Comparison of ENCODE assay signal across 8 mouse cellular contexts in genomic region chr10:4389036-4389435, GRCm38 (mm10). TPM values are rescaled to one million over a fixed set of nuclear protein-coding genes. Genes with fewer than 3 reads are reported as not detected.
DNase-seq lines count a peak whose midpoint lies in the region; ATAC-seq and TF ChIP-seq lines count a peak whose summit lies in the region.

No protein-coding gene starts in this region.

- H3K4me3 ChIP-seq in heart, embryonic 12.5 days: peak overlapping the region; percentile 99
- peak overlapping the region; percentile 90; the same call in 1 of the 2 replicates for H3K4me3 ChIP-seq in G1E (ENCODE audit: low read depth, low read length)
- peak overlapping the region; percentile 85 for H3K4me3 ChIP-seq in heart, postnatal 0 days (ENCODE audit: low read depth, low read length)
- peak overlapping the region; percentile 96 for H3K4me3 ChIP-seq in midbrain, embryonic 10.5 days

- peak overlapping the region; percentile 100 for H3K9ac ChIP-seq in heart, embryonic 12.5 days
- peak overlapping the region; percentile 99 for H3K9ac ChIP-seq in heart, postnatal 0 days (replicated peaks; ENCODE audit: low read depth, low read length)

- DNase-seq in heart, adult 11 months: no peak
- DNase-seq in G1E (ENCODE audit: low spot score): no peak
- DNase-seq in heart, postnatal 0 days (ENCODE audit: low spot score): no peak
- no peak for DNase-seq in midbrain, embryonic 10.5 days (ENCODE audit: low spot score)
- no peak for DNase-seq in right cerebral cortex, adult 18-20 months
- DNase-seq in layer of hippocampus, postnatal 10 days (ENCODE audit: low spot score in 2 of 2): no peak
- DNase-seq in urinary bladder, postnatal 14 days (ENCODE audit: low spot score): no peak

- peaks cover 43% of the 10 kb centered on the region for H3K4me1 ChIP-seq in heart, embryonic 12.5 days (replicated peaks)
- peaks cover 56% of the 10 kb centered on the region for H3K4me1 ChIP-seq in G1E (ENCODE audit: insufficient read depth, low read depth, low read length)
- peaks cover 40% of the 10 kb centered on the region for H3K4me1 ChIP-seq in heart, postnatal 0 days (ENCODE audit: control insufficient read depth, insufficient read depth)
- H3K4me1 ChIP-seq in midbrain, embryonic 10.5 days: peaks cover 32% of the 10 kb centered on the region

- peak overlapping the region; percentile 99; the same call in 1 of the 2 replicates for H3K27ac ChIP-seq in heart, embryonic 12.5 days (ENCODE audit: poor library complexity, severe bottlenecking)
- peak overlapping the region; percentile 99 for H3K27ac ChIP-seq in heart, postnatal 0 days (ENCODE audit: low read depth)
- 0 out of 2 replicates have a peak overlapping the region, but pooled peaks have one; percentile 99 for H3K27ac ChIP-seq in midbrain, embryonic 10.5 days (replicated peaks)

- no peaks in the 10 kb centered on the region for H3K9me3 ChIP-seq in heart, embryonic 12.5 days (replicated peaks)
- no peaks in the 10 kb centered on the region for H3K9me3 ChIP-seq in G1E (replicated peaks)
- no peaks in the 10 kb centered on the region for H3K9me3 ChIP-seq in heart, postnatal 0 days (replicated peaks; ENCODE audit: control insufficient read depth, low read length)
- no peaks in the 10 kb centered on the region for H3K9me3 ChIP-seq in midbrain, embryonic 10.5 days (replicated peaks)

- WGBS in heart, embryonic 12.5 days: 11% methylated on average over 10 of the region's 10 CpGs
- 6% methylated on average over 10 of the region's 10 CpGs for WGBS in heart, postnatal 0 days
- 53% methylated on average over 10 of the region's 10 CpGs for WGBS in midbrain, embryonic 10.5 days

- H3K36me3 ChIP-seq in heart, embryonic 12.5 days: peaks cover 7% of the 10 kb centered on the region
- peaks cover 44% of the 10 kb centered on the region for H3K36me3 ChIP-seq in G1E (replicated peaks)
- peaks cover 11% of the 10 kb centered on the region for H3K36me3 ChIP-seq in heart, postnatal 0 days (replicated peaks; ENCODE audit: control insufficient read depth, insufficient read depth, low read length)
- H3K36me3 ChIP-seq in midbrain, embryonic 10.5 days: peaks cover 20% of the 10 kb centered on the region

- no peak for TF ChIP-seq EP300 in heart, postnatal 0 days (IDR thresholded peaks at IDR 0.05; ENCODE audit: low read depth)

- TF ChIP-seq CTCF in G1E (IDR thresholded peaks at IDR 0.05; ENCODE audit: low read depth, low read length): no peak
- TF ChIP-seq CTCF in heart, postnatal 0 days (IDR thresholded peaks at IDR 0.05; ENCODE audit: low read depth): no peak

- H3K27me3 ChIP-seq in heart, embryonic 12.5 days (replicated peaks): no peaks in the 10 kb centered on the region
- no peaks in the 10 kb centered on the region for H3K27me3 ChIP-seq in G1E (ENCODE audit: insufficient read depth, low read length)
- no peaks in the 10 kb centered on the region for H3K27me3 ChIP-seq in heart, postnatal 0 days (ENCODE audit: control insufficient read depth, insufficient read depth, low read length)
- H3K27me3 ChIP-seq in midbrain, embryonic 10.5 days (ENCODE audit: low read depth, poor library complexity, severe bottlenecking): no peaks in the 10 kb centered on the region

- H3K4me2 ChIP-seq in heart, embryonic 12.5 days: peak overlapping the region; percentile 94
- H3K4me2 ChIP-seq in heart, postnatal 0 days (ENCODE audit: low read depth, low read length): peak overlapping the region; percentile 90

- no peak for ATAC-seq in heart, embryonic 12.5 days (ENCODE audit: insufficient number of reproducible peaks, low FRiP score)
- ATAC-seq in G1E (ENCODE audit: extremely low read depth, insufficient number of reproducible peaks, low FRiP score, poor library complexity, severe bottlenecking): no peak
- ATAC-seq in heart, postnatal 0 days (ENCODE audit: insufficient read depth, low read depth): no peak

RNA-seq across cellular contexts. Expression of gene Zbtb2, which starts 1.1 kb away (rescaled TPM):
- polyA plus RNA-seq in heart, embryonic 12.5 days (2016; fragmentation: Nextera tagmentation; extraction: Ambion mirVana): 13.4 and 14.2 TPM in 2 replicates
- total RNA-seq in G1E (2014; fragmentation: Nextera tagmentation) (16.7 and 21.5 TPM in 2 replicates), G1E (2017) (11.8 and 11.9 TPM in 2 replicates)
- polyA plus RNA-seq in G1E (2012): 7.3 and 7.5 TPM in 2 replicates
- 16.3 and 19.8 TPM in 2 replicates for total RNA-seq in heart, postnatal 0 days (2014; rRNA removed; ENCODE audit: low replicate concordance)
- 5.1 and 5.2 TPM in 2 replicates for polyA plus RNA-seq in heart, postnatal 0 days (2015; fragmentation: Nextera tagmentation; extraction: Ambion mirVana)
- 21.3 and 21.7 TPM in 2 replicates for polyA plus RNA-seq in midbrain, embryonic 10.5 days (2016; fragmentation: Nextera tagmentation; extraction: Ambion mirVana)
- 10 to 100 TPM; 10.8 to 12.0 TPM for total RNA-seq in layer of hippocampus, postnatal 10 days (2021)

RNA-seq across cellular contexts. Expression of gene Rmnd1, which starts 43.2 kb away (rescaled TPM):
- polyA plus RNA-seq in heart, embryonic 12.5 days (2016; fragmentation: Nextera tagmentation; extraction: Ambion mirVana): 91.8 and 92.9 TPM in 2 replicates
- 65.5 and 82.9 TPM in 2 replicates for total RNA-seq in G1E (2014; fragmentation: Nextera tagmentation)
- 43.5 and 49.0 TPM in 2 replicates for total RNA-seq in G1E (2017)
- 3.6 and 11.8 TPM in 2 replicates for polyA plus RNA-seq in G1E (2012)
- 45.5 and 172 TPM in 2 replicates for total RNA-seq in heart, postnatal 0 days (2014; rRNA removed; ENCODE audit: low replicate concordance)
- 76.1 and 82.1 TPM in 2 replicates for polyA plus RNA-seq in heart, postnatal 0 days (2015; fragmentation: Nextera tagmentation; extraction: Ambion mirVana)
- 48.9 and 49.4 TPM in 2 replicates for polyA plus RNA-seq in midbrain, embryonic 10.5 days (2016; fragmentation: Nextera tagmentation; extraction: Ambion mirVana)
- 10 to 100 TPM; 22.4 to 23.2 TPM for total RNA-seq in layer of hippocampus, postnatal 10 days (2021)

RNA-seq across cellular contexts. Expression of gene Armt1, which starts 43.2 kb away (rescaled TPM):
- 17.5 and 19.4 TPM in 2 replicates for polyA plus RNA-seq in heart, embryonic 12.5 days (2016; fragmentation: Nextera tagmentation; extraction: Ambion mirVana)
- total RNA-seq in G1E (2014; fragmentation: Nextera tagmentation) (43.2 and 50.4 TPM in 2 replicates), G1E (2017) (39.2 and 42.8 TPM in 2 replicates)
- 4.3 and 13.6 TPM in 2 replicates for polyA plus RNA-seq in G1E (2012)
- total RNA-seq in heart, postnatal 0 days (2014; rRNA removed; ENCODE audit: low replicate concordance): 10.0 and 14.7 TPM in 2 replicates
- 8.5 and 8.9 TPM in 2 replicates for polyA plus RNA-seq in heart, postnatal 0 days (2015; fragmentation: Nextera tagmentation; extraction: Ambion mirVana)
- polyA plus RNA-seq in midbrain, embryonic 10.5 days (2016; fragmentation: Nextera tagmentation; extraction: Ambion mirVana): 29.0 and 32.0 TPM in 2 replicates
- total RNA-seq in layer of hippocampus, postnatal 10 days (2021): 10 to 100 TPM; 10.8 to 11.1 TPM
